Mouse (Mus musculus) liver, adult 2 months (tissue): ENCODE measurements around the gene Gpbp1l1.

Experiments
- CTCF ChIP-seq: fragments of 200-500 bp; IDR thresholded peaks from 2 replicates; pipeline ENCODE4 v1.5.1; 2011; ENCODE audit warnings: low read depth, low read length, control low read depth
- POLR2A ChIP-seq: fragments of 200-500 bp; IDR thresholded peaks from 2 replicates; pipeline ENCODE4 v1.6.1; 2011; ENCODE audit warnings: low read length, control low read depth; ENCODE audit not compliant: insufficient read depth; ENCODE audit errors: extremely low read depth

GRCm38 (mm10) chr4:116550432-116550831 lies 7.0 kb upstream of the Gpbp1l1 start:
- TF ChIP-seq CTCF (no peak), POLR2A (no peak)
